Mouse (Mus musculus) layer of hippocampus, adult 11-12 months (tissue): Measurements from ENCODE around the gene Itgb2.

Experiments
- DNase-seq: peaks from one replicate; pipeline ENCODE4 v3.0.0; 2022; ENCODE audit warnings: low spot score

The Itgb2 gene

GRCm38 (mm10) chr10:77552162-77552561 lies 22.1 kb downstream of the Itgb2 start:
- no peak for DNase-seq

- no peak for DNase-seq
Observed at GRCm38 (mm10) chr10:77553285-77553684, 23.2 kb downstream of the Itgb2 start.

- DNase-seq = no peak
Observed at GRCm38 (mm10) chr10:77554918-77555317, 24.9 kb downstream of the Itgb2 start.

GRCm38 (mm10) chr10:77556631-77557030 lies 26.6 kb downstream of the Itgb2 start:
- no peak for DNase-seq

GRCm38 (mm10) chr10:77557641-77558040 lies 27.6 kb downstream of the Itgb2 start:
- no peak for DNase-seq

- no peak for DNase-seq
Observed at GRCm38 (mm10) chr10:77560090-77560489, 30.0 kb downstream of the Itgb2 start.

- DNase-seq = no peak
Observed at GRCm38 (mm10) chr10:77560830-77561229, 30.8 kb downstream of the Itgb2 start.

GRCm38 (mm10) chr10:77561508-77561907 lies 31.5 kb downstream of the Itgb2 start:
- no peak for DNase-seq

GRCm38 (mm10) chr10:77565005-77565404 lies 35.0 kb downstream of the Itgb2 start:
- no peak for DNase-seq

- peak; percentile 85 for DNase-seq
Observed at GRCm38 (mm10) chr10:77566651-77567050, 36.6 kb downstream of the Itgb2 start.

GRCm38 (mm10) chr10:77569481-77569880 lies 39.4 kb downstream of the Itgb2 start:
- DNase-seq = no peak

- DNase-seq = no peak
Observed at GRCm38 (mm10) chr10:77569973-77570658, 40.1 kb downstream of the Itgb2 start.

GRCm38 (mm10) chr10:77572225-77572624 lies 42.2 kb downstream of the Itgb2 start:
- DNase-seq = no peak

GRCm38 (mm10) chr10:77573162-77573561 lies 43.1 kb downstream of the Itgb2 start:
- DNase-seq = no peak

- DNase-seq = no peak
Observed at GRCm38 (mm10) chr10:77580027-77580920, 50.2 kb downstream of the Itgb2 start.

GRCm38 (mm10) chr10:77581023-77581407 lies 51.0 kb downstream of the Itgb2 start:
- DNase-seq = no peak

- peak; percentile 95 for DNase-seq
Observed at GRCm38 (mm10) chr10:77581408-77582284, 51.6 kb downstream of the Itgb2 start, which contains the start of gene Pttg1ip. Pttg1ip (plus strand) TSS chr10:77581720.

GRCm38 (mm10) chr10:77582285-77582618 lies 52.2 kb downstream of the Itgb2 start:
- no peak for DNase-seq

GRCm38 (mm10) chr10:77583795-77584422 lies 53.9 kb downstream of the Itgb2 start:
- DNase-seq = no peak

- DNase-seq = no peak
Observed at GRCm38 (mm10) chr10:77586637-77587036, 56.6 kb downstream of the Itgb2 start.

- no peak for DNase-seq
Observed at GRCm38 (mm10) chr10:77587091-77587775, 57.2 kb downstream of the Itgb2 start.
